Mouse (Mus musculus): ENCODE measurements around the gene Cct7. TPM values are rescaled to one million over a fixed set of nuclear protein-coding genes. Genes with fewer than 3 reads are reported as not detected.

Cct7 gene
- total RNA-seq, 1 experiment from 2014 or later: 194 TPM

DNA sequence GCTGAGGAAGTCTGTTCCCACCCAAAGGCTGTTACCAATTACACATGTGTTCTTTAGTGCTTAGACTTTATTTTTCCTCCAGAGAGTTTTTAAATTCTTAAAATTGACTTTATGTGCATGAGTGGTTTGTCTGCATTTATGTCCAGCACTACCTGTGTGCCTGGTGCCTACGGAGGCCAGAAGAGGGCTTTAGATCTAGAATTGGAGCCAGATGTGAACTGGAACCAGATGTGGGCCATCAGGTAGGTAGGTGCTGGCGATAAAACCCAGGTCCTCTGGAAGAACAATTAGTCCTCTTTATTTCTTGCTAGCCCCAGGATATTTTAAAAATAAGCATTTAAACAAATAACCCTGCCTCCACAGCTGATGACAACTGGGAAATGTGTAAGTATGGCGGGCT is 40.3 kb downstream of the Cct7 start:
- no peak for ATAC-seq (replicated peaks; ENCODE audit: insufficient number of reproducible peaks, low FRiP score, low TSS enrichment, poor library complexity, severe bottlenecking)

DNA sequence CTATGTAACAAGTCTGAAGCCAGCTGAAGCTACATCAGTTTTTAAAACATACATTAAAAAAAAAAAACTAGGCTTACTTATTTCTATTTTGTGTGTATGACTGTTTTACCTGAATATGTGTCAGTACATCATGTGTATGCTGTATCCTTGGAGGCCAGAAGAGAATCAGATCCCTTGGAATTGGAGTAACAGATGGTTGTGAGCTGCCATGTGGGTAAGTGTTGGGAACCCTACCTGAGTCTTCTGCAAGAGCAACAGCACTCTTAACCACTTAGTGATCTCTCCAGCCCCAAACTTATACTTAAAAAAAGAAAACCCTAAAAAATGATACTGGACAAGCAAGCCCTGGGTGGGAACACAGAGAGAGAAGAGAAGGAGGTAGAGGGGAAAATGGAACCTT is 45.7 kb downstream of the Cct7 start:
- no peak for ATAC-seq (replicated peaks; ENCODE audit: insufficient number of reproducible peaks, low FRiP score, low TSS enrichment, poor library complexity, severe bottlenecking)

DNA sequence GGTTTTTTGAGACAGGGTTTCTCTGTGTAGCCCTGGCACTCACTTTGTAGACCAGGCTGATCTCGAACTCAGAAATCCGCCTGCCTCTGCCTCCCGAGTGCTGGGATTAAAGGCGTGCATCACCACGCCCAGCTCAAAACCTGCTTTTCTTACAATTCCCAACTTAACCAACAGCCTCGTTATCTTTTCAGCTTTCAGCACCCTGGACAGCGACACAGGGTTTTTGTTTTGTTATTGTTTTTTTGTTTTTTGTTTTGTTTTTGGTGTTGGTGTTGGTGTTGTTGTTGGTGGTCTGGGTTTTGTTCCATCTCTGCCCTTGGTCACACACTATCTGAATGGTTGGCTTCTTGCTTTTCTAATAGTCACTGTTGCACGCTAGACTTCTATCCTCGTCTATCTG is 46.8 kb downstream of the Cct7 start:
- ATAC-seq (replicated peaks; ENCODE audit: insufficient number of reproducible peaks, low FRiP score, low TSS enrichment, poor library complexity, severe bottlenecking): no peak

DNA sequence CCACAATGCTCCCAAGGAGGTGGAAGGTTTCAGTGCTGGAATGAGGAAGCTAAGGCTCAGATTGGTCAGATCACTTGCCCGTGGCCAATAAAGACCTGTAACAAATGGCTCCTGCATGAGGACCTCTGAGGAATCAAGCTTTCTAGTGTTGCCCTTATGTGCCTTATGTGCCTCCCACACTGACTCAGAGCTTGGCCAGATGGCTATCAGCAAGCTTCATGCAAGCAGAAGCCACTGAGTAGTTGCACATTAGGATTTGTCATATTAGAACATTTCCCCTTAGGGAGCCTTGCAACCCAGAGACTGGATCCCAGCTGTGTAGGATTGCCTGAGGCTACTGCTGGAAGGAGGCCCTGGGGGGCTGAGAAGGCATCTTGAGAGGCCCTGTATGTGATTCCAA is 49.1 kb downstream of the Cct7 start:
- no peak for ATAC-seq (replicated peaks; ENCODE audit: insufficient number of reproducible peaks, low FRiP score, low TSS enrichment, poor library complexity, severe bottlenecking)

DNA sequence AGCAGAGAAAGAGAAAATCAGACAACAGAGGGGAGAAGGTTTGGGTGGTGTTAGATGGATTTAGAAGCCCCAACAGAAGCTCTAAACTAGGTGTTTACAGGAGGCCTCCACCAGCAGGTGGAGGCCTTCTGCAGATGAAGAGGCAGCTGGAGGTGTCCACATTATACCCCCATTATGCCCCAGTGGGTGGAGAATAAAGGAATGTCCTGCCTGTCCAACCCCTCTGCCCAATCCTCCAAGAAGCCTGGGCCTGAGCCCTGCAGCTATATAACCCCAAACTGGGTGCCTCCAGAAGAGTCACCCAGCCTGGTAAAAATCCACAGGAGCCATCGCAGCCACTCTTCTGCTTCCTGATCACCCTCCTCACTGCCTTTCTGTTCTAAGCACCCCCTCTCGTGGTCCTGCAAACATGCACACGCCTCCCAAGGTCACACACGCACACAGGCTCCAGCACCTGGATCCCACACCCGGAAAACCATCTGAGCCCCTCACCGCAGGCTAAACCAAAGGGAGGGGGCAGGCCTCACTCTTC is 50.3 kb downstream of the Cct7 start:
- ATAC-seq (replicated peaks; ENCODE audit: insufficient number of reproducible peaks, low FRiP score, low TSS enrichment, poor library complexity, severe bottlenecking): no peak

DNA sequence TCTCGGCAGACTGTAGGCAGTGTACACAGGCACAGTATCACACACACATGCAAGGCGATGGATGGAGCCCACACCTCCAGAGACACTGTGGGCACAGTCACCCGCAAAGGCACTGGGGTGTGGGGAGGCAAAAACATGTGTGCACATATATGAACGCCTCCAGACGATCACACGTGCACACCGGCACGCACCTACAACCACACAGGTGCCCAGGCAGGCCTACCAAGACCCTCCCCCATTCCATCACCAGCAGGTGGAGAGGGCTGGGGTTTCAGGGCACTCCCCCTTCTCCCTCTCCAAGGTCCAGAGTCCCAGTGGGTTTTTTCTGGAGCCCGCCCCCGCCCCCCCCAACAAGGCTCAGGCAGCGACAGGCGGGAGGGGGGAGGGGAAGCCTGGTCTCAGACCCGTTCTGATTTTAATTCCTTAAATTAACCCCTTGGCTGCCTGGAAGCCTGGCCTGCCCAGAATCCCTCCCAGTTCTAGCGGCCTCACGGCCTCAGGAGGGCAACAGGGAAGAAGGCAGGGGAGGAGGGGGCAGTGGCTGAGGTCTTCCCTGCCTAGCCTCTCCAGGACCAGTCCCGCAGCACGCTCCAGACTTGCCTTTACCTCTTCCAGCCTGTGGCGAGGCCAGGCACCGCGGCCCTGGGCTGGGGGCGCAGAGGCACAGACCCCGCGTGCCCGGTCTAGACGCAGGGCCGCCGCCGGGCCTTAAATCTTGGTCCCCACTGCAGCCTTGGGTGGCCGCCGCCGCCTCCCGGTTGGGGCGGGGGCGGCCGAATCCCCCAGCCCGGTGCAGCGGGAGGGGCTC is 51.0 kb downstream of the Cct7 start:
- no peak for ATAC-seq (replicated peaks; ENCODE audit: insufficient number of reproducible peaks, low FRiP score, low TSS enrichment, poor library complexity, severe bottlenecking)

DNA sequence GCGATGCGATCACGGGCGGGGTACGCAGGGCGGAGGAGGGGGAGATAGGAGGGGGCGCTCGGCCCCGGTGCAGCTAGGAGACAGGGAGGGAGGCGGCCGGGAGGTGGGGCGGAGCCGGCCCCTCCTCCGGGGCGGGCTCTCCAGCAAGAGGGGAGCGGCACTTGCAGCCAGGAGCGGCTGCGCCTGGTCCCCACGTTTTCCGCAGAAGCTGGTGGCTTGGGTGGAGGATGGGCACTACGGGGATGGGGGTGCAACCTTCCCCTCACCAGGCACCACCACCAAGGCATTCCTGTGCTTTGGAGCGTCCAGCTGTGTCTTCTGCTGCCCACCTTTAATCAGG is 51.6 kb downstream of the Cct7 start, which contains the start of gene Fbxo41:
Fbxo41 (minus strand) TSS at position 84 of the 340 bp plus-strand sequence.
- ATAC-seq (replicated peaks; ENCODE audit: insufficient number of reproducible peaks, low FRiP score, low TSS enrichment, poor library complexity, severe bottlenecking): no peak

DNA sequence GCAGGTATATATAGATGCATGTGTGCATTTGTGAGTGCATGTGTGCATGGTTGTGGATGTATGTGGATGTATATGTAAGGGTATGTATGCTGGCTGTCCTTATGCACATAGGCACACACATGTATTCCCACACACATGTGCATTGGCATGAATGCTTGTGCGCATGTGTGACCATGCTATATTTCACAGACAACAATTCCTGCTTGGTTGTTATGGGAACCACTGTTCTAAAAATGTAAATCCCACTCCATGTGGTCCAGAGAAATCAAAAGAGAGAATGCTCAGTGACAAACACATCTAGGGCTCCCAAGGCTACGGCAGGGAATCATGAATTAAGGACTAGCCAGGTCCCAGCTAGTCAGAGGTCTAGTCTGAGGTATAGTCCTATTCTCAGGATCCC is 53.6 kb downstream of the Cct7 start:
- no peak for ATAC-seq (replicated peaks; ENCODE audit: insufficient number of reproducible peaks, low FRiP score, low TSS enrichment, poor library complexity, severe bottlenecking)

DNA sequence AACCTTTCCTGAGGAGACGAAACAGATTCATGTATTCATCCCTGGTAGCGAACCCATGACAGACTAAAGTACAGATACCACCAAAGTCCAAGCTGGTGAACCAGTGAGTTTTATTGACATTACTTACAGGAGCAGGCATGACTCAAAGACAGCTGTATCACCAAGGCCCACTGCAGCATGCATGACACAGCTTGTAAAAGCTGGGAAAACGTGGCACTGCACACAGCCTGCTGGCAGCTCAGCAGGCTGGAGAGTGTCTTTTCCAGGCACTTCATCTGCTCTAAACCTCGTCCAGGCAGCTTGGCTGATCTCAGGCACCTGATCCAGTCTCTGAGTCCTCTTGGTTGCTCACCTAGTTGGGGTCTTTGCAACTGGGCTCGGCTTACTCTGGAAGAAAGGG is 57.3 kb downstream of the Cct7 start:
- ATAC-seq (replicated peaks; ENCODE audit: insufficient number of reproducible peaks, low FRiP score, low TSS enrichment, poor library complexity, severe bottlenecking): no peak

DNA sequence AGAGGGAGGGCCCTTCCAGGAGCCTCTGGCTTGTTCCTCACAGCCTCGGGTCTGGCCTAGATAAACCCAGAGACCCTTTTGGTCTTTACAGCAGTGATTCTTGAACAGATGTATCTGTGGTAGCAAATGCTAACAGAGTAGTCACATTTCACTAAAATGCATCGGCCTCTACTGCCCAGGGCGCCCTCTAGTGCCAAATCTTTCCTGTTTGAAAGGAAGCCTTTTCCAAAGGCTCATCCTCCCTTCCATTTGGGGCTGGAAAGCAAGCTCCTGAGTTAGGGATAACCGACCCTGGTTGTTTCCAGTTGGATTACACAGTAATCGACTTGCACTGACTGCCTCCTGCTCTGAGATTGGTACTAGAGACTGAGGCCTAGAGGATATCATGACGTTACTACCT is 59.2 kb downstream of the Cct7 start:
- no peak for ATAC-seq (replicated peaks; ENCODE audit: insufficient number of reproducible peaks, low FRiP score, low TSS enrichment, poor library complexity, severe bottlenecking)

DNA sequence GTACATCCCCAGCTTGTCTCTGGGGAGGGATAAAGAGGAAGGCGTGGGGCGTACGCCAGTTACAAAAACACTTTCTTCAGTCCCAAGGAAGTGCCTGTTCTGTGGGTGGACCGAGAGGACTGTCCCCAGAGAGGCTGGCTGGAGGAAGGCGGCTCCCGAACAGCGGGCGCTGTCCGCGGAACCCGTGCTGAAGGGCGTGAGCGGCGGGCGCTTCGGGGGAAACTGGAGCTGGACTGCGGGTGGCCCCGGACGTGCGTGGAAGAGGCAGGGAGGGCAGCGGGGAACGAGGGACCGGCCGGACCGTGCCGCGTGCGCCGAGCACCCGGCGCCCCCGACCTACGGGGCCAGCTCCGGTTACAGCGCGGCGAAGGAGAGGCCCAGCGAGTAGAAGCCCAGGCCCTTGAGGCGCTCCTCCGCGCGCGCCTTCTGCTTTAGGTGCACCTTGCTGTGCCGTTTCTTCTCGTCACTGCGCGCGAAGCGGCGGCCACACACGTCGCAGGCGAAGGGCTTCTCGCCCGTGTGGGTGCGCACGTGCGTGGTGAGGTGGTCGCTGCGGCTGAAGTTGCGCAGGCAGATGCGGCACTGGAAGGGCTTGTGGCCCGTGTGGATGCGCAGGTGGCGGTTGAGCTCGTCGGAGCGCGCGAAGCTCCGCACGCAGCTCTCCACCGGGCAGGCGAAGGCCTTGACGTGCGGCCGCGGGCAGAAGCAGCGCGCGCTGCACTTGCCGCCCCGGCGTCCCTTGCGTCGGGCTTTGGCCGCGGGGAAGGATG is 60.2 kb downstream of the Cct7 start:
- ATAC-seq (replicated peaks; ENCODE audit: insufficient number of reproducible peaks, low FRiP score, low TSS enrichment, poor library complexity, severe bottlenecking): no peak

DNA sequence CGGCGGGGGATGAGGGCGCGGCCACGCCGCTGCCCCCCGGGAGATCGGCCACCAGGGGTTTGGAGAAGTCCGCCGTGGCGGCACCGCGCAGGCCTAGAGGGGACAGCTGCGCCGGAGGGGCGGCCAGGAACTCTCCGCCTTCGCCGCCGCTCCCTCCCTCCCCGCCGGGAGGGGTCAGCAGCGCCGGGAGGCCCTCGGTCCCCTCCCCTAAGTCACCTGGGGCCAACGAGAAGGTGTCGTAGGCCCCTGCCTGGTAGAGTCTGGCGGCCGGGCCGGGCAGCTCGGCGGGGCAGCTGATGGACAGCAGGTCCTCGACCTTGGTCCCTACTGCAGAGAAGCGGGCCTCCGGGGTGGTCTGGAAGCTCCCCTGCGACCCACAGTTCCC is 60.7 kb downstream of the Cct7 start:
- no peak for ATAC-seq (replicated peaks; ENCODE audit: insufficient number of reproducible peaks, low FRiP score, low TSS enrichment, poor library complexity, severe bottlenecking)

DNA sequence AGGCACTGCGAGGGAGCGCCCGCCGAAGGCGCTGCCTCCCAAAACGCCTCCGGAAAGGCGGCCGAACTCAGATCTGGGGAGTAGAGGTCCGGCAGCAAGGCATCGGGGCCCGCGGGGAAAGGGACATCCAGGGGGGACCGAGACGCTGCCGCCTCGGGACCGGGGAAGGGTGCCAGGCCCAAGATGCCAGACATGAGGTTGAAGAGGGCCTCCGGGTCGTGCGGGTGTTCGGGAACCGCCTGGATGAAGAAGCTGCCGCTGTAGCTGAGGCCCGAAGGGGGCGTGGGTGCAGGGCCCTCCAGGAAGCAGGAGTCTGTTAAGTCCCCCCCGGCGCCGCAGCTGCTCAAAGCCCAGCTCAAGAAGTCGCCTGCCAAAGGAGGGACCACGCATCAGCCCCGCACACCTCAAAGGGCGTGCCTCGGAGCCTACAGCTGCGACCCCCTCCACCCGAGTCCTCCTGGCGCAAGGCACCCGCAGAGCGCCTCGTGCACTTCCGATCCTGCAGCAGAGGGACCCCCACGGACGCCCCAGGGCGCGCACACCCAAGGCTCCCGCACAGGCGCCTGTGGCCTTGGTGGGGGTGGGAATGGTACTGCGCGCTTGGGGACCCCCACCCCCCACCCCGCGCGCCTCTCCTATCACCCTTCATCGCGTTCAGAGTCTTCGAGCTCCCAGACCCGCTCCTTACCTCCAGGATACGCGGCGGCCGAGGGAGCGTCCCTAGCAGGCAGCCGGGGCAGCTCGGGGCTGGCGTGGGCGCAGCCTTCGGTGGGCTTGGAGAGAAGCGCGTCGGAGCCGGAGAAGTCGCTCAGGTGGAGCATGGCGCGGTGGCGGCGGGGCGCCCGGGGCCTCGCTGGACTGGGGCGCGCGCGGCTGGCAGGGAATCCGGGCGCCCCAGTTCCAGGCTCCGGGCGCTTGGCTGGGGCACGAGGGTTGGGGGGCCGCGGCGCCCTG is 61.5 kb downstream of the Cct7 start:
- ATAC-seq (replicated peaks; ENCODE audit: insufficient number of reproducible peaks, low FRiP score, low TSS enrichment, poor library complexity, severe bottlenecking): no peak

DNA sequence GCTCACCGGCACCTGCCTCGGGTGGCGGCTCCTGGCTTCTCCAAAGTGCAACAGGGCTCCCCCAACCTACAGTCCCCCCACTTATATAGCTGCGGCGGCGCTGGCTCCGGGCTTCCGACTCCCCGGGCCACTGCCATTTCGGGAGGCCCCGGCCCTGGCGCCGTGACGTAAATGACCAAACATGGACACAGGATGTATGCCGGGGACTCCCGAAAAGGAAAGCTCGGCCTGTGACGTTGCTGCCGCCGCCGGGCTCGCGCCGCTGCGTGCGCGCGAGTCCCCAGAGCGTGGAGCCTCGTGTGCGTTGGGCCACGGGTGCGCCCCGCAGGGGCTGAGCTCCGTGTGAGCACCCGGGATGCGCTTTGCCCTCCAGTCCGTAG is 62.2 kb downstream of the Cct7 start, which contains the start of gene Egr4:
Egr4 (minus strand) TSS at position 59 of the 380 bp plus-strand sequence.
- no peak for ATAC-seq (replicated peaks; ENCODE audit: insufficient number of reproducible peaks, low FRiP score, low TSS enrichment, poor library complexity, severe bottlenecking)

DNA sequence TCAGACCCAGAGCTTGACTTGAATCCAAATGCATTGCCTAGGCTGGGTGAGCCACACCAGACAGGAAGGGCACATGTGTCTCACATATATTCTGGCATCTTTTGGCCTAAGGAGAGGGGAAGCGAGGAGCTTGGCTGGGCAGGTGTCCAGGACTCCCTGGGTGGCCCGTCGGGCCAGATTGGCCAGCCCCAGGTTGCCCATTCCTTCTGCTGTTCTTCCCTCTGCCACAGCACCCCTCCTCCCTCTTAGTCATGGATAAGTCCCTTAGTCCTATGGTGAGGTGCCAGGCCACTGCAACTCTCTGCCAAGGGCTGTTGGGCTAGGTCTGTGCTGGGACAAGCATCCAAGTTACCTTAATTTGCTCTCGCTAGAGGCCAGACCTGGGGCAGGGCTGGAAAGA is 64.6 kb downstream of the Cct7 start:
- no peak for ATAC-seq (replicated peaks; ENCODE audit: insufficient number of reproducible peaks, low FRiP score, low TSS enrichment, poor library complexity, severe bottlenecking)
